Mouse (Mus musculus) lung, postnatal 0 days (tissue): ENCODE measurements around the gene Il6st. TPM values are rescaled to one million over a fixed set of nuclear protein-coding genes. Genes with fewer than 3 reads are reported as not detected.

Source experiments
- ATAC-seq: fragments of 200-750 bp; cut with Nextera tagmentation; 2 replicates; pipeline ENCODE4 v1.8.0; 2017; ENCODE audit warnings: moderate library complexity
- DNase-seq: peaks from one replicate; pipeline ENCODE4 v3.0.0-alpha.2; 2016; ENCODE audit warnings: low spot score
- H3K27ac ChIP-seq: fragments of 300-500 bp; sonication (generic); 2 replicates; pipeline ENCODE4 v1.5.1; 2014; ENCODE audit warnings: antibody characterized with exemption, mild to moderate bottlenecking, low read length, mixed read lengths
- H3K27me3 ChIP-seq: fragments of 300-500 bp; sonication (generic); replicated peaks from 2 replicates; pipeline ENCODE4 v1.6.1; 2014; ENCODE audit warnings: low read length, mixed read lengths; ENCODE audit not compliant: insufficient read depth
- H3K36me3 ChIP-seq: fragments of 300-500 bp; sonication (generic); 2 replicates; pipeline ENCODE4 v1.6.1; 2014; ENCODE audit warnings: low read length, mixed read lengths; ENCODE audit not compliant: insufficient read depth
- H3K4me1 ChIP-seq: fragments of 300-500 bp; sonication (generic); 2 replicates; pipeline ENCODE4 v1.6.1; 2014; ENCODE audit warnings: antibody characterized with exemption, low read depth, low read length, mixed read lengths; ENCODE audit not compliant: insufficient read depth
- H3K4me2 ChIP-seq: fragments of 300-500 bp; sonication (generic); replicated peaks from 2 replicates; pipeline ENCODE4 v1.6.1; 2014; ENCODE audit warnings: low read depth, mild to moderate bottlenecking, low read length, moderate library complexity, mixed read lengths
- H3K4me3 ChIP-seq: fragments of 300-500 bp; sonication (generic); 2 replicates; pipeline ENCODE4 v1.5.1; 2014; ENCODE audit warnings: low read depth, low read length
- H3K9ac ChIP-seq: fragments of 300-500 bp; sonication (generic); replicated peaks from 2 replicates; pipeline ENCODE4 v1.6.1; 2014; ENCODE audit warnings: low read depth, mild to moderate bottlenecking
- H3K9me3 ChIP-seq: fragments of 300-500 bp; sonication (generic); 2 replicates; pipeline ENCODE4 v1.6.1; 2016; ENCODE audit warnings: low read length, mixed read lengths
- CTCF ChIP-seq: IDR thresholded peaks from 2 replicates; pipeline ENCODE4 v1.5.1; 2016; ENCODE audit warnings: antibody characterized with exemption, mild to moderate bottlenecking
- EP300 ChIP-seq: IDR thresholded peaks from 2 replicates; pipeline ENCODE4 v1.6.1; 2016; ENCODE audit warnings: antibody characterized with exemption, mild to moderate bottlenecking, control low read depth
- WGBS: fragments of 180-500 bp; shearing (Covaris S2); extraction: QIAGEN DNeasy Blood & Tissue Kit; methylation state at CpG from one replicate; pipeline ENCODE4 v1.1.7; 2014; 5-methylcytosine and 5-hydroxymethylcytosine counted together
- polyA plus RNA-seq: library from polyadenylated mRNA; unstranded; fragments of >200 nt; fragmentation: Nextera tagmentation; extraction: Ambion mirVana; gene quantifications from 2 replicates; pipeline ENCODE4 v1.2.1, GENCODE M21; 2015

The Il6st gene
- polyA plus RNA-seq, 1 experiment from 2014 or later = 30.4 TPM

DNA sequence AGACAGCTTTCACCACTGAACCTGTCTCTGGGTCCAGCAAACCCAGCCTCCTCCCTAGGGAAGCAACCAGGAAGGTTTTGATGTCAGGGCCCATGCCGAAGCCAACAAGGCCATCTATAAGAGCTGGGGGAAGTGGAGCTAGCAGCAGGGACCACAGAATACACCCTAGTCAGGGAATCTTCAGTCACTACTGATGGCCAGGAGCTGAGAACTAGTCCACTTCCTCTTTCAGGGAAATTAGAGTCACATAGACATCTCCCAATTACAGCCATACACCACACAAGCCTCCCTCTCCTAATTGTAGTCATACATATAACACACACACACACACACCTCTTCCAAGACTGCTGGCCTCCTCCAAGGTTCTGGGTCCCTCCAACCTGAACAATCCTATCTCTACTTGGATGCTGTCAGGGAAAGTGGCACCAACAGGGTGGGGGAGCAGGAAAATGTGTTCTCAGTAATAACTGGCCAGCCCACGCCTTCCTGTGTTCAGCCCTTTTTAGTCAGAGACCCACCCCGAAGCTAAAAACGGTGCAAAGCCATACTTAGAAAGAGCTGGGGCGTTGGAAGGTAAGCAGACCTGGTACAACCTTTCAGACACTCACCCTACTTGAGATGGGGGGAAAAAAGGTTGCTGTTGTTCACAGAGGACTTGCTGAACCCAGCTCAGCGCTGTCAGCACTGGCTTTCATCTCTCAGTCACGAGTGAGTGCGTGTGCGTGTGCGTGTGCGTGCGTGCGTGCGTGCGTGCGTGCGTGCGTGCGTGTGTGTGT lies 46.8 kb downstream of the Il6st start:
- Histone ChIP-seq H3K36me3 (peaks cover 10% of the 10 kb centered on the region; the same call in 1 of the 2 replicates), H3K4me1 (0 out of 2 replicates have a peak, but pooled peaks cover 5% of the 10 kb centered on the region), H3K4me2 (no peak overlapping the region), H3K27me3 (no peaks in the 10 kb centered on the region), H3K9me3 (no peaks in the 10 kb centered on the region), H3K27ac (no peak overlapping the region), H3K4me3 (no peak overlapping the region), H3K9ac (no peak overlapping the region)
- ATAC-seq (no peak), DNase-seq (no peak)
- WGBS = 80% methylated on average over 19 of the region's 19 CpGs
- no peak for TF ChIP-seq EP300
- no peak for TF ChIP-seq CTCF

DNA sequence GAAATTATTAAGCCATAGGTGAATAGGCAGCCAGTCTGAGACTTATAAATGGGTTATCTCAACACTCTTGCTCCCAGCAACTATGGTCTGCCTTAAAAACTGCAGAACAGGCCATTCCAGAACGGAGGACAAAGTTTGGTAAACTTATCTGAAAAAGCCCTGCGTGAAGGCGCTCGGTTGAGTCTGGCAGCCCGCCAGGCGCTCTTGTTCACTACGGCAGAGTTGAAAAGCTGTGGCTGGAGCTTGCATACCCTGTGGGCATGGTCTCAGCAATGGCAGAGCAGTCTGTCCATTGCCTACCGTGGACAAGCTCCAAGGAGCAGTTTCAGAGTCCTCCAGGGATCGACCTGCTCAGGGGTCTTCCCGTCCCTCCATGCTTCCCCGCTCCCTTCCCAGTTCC lies 47.4 kb downstream of the Il6st start:
- WGBS = 51% methylated on average over 11 of the region's 11 CpGs
- DNase-seq = no peak

DNA sequence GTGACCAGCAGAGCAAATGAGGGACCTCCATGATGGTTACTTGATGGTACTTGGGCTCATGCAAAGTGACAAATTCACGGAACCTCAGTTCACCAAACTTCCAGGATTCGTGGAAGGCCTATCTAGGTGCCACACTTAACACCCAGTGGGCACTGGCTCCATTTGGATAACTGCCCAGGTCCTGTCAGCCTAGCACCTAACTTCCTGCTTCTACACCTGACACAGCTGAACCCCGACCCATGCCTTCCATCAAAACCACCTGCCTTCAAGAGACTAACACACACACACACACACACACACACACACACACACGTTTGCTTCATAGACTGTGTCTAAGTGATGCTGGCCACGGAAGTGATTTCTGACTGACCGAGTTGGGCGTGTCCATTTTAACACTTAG lies 47.9 kb downstream of the Il6st start:
- DNase-seq = no peak
- H3K4me2 ChIP-seq = no peak overlapping the region

More for the DNA sequence above, 47.4 kb downstream of the Il6st start:
- Histone ChIP-seq H3K27ac (no peak overlapping the region), H3K9me3 (no peaks in the 10 kb centered on the region), H3K36me3 (peaks cover 10% of the 10 kb centered on the region; the same call in 1 of the 2 replicates), H3K4me2 (no peak overlapping the region), H3K27me3 (no peaks in the 10 kb centered on the region), H3K4me1 (0 out of 2 replicates have a peak, but pooled peaks cover 5% of the 10 kb centered on the region), H3K4me3 (no peak overlapping the region), H3K9ac (no peak overlapping the region)
- ATAC-seq = no peak
- TF ChIP-seq EP300 (no peak), CTCF (no peak)

DNA sequence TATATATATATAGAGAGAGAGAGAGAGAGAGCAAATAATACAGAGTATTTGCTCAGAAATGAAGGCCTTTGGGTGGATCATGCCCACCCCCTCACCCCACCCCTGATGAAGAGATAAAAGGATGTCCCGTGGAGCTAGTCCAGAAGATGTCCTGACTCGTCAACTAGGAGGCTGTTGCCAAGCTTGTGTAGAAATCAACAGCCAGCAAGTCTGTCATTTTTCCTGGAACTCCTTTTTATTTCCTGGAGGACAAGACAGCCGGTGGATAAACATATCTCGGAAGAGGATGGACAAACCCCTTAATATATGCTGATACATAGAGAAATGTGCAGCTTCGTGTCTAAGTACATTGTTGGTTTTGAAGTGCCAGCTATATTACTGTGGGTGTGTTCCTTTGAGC lies 49.0 kb downstream of the Il6st start:
- H3K4me3 ChIP-seq = no peak overlapping the region
- WGBS = 47% methylated on average over 5 of the region's 5 CpGs
- no peaks in the 10 kb centered on the region for H3K27me3 ChIP-seq
- peak; percentile 77 for DNase-seq
- TF ChIP-seq EP300 = peak; percentile 68
- no peak for TF ChIP-seq CTCF
- ATAC-seq = peak; percentile 63
- 0 out of 2 replicates have a peak, but pooled peaks cover 5% of the 10 kb centered on the region for H3K4me1 ChIP-seq
- 0 out of 2 replicates have a peak, but pooled peaks cover 2% of the 10 kb centered on the region for H3K36me3 ChIP-seq
- peaks cover under 1% of the 10 kb centered on the region; the same call in 1 of the 2 replicates for H3K9me3 ChIP-seq
- no peak overlapping the region for H3K4me2 ChIP-seq
- no peak overlapping the region for H3K9ac ChIP-seq
- no peak overlapping the region for H3K27ac ChIP-seq

More for the DNA sequence above, 47.9 kb downstream of the Il6st start:
- Histone ChIP-seq H3K36me3 (0 out of 2 replicates have a peak, but pooled peaks cover 10% of the 10 kb centered on the region), H3K9me3 (no peaks in the 10 kb centered on the region), H3K27ac (no peak overlapping the region), H3K27me3 (no peaks in the 10 kb centered on the region), H3K9ac (no peak overlapping the region), H3K4me3 (no peak overlapping the region), H3K4me1 (0 out of 2 replicates have a peak, but pooled peaks cover 5% of the 10 kb centered on the region)
- no peak for ATAC-seq
- TF ChIP-seq CTCF = no peak
- WGBS = 75% methylated on average over 7 of the region's 7 CpGs

DNA sequence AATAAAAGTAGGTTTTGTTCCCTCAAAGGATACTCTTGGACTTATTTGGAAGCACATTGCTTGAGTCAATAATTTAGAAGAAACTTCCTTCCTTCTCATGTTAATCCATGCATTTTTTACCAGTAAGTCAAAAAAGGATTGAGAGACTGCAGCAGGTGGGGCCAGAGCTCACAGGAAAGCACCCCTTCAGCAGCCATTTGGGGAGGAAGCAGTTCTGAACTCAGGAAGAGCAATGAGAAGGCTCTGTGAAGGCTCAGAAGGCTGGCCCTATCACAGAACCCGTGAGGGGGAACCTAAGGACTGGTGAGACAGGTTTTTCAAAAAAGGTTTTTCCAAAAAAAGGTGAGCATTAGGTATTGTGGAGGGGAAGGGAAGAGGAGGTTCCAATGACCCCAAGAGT lies 50.7 kb downstream of the Il6st start:
- no peak for ATAC-seq
- WGBS = 43% methylated on average over 1 of the region's 1 CpGs

DNA sequence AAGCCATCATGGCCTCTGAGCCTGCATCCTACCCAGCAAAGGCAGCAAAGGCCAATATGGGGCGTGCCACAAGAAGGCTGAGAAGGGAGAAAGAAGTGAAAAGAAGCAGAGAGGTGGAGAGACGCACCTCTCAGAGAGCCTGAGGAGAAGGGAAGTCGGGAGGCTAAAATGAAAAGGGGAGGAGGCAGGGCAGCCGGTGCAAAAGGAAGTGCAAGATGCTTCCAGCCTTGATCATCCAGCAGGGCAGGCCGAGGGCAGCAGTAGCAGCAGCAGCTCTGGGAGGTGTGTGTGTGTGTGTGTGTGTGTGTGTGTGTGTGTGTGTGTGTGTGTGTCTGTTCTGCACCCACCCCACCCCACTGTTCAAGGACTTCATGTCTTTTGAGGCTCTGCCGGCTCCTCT lies 58.4 kb downstream of the Il6st start:
- WGBS = 43% methylated on average over 6 of the region's 6 CpGs
- Histone ChIP-seq H3K9ac (no peak overlapping the region), H3K36me3 (no peaks in the 10 kb centered on the region), H3K27ac (no peak overlapping the region), H3K4me3 (no peak overlapping the region), H3K4me1 (no peaks in the 10 kb centered on the region), H3K27me3 (no peaks in the 10 kb centered on the region), H3K9me3 (peaks cover 3% of the 10 kb centered on the region; the same call in 1 of the 2 replicates), H3K4me2 (no peak overlapping the region)
- no peak for DNase-seq
- TF ChIP-seq EP300 = no peak
- no peak for TF ChIP-seq CTCF
- ATAC-seq = no peak

More for the DNA sequence above, 50.7 kb downstream of the Il6st start:
- no peaks in the 10 kb centered on the region for H3K36me3 ChIP-seq
- no peak for DNase-seq
- H3K9ac ChIP-seq = no peak overlapping the region
- peaks cover 3% of the 10 kb centered on the region; the same call in 1 of the 2 replicates for H3K9me3 ChIP-seq
- no peak overlapping the region for H3K4me2 ChIP-seq
- TF ChIP-seq EP300 (no peak), CTCF (no peak)
- no peaks in the 10 kb centered on the region for H3K27me3 ChIP-seq
- H3K4me3 ChIP-seq = no peak overlapping the region
- H3K27ac ChIP-seq = no peak overlapping the region
- 0 out of 2 replicates have a peak, but pooled peaks cover 5% of the 10 kb centered on the region for H3K4me1 ChIP-seq
